Mouse (Mus musculus) liver, embryonic 14.5 days (tissue): ENCODE data around the gene Mctp1. TPM values are rescaled to one million over a fixed set of nuclear protein-coding genes. Genes with fewer than 3 reads are reported as not detected.

Source experiments
- ATAC-seq: fragments of 200-750 bp; cut with Nextera tagmentation; 2 replicates; pipeline ENCODE4 v1.8.0; 2017; ENCODE audit warnings: moderate number of reproducible peaks, mild to moderate bottlenecking, moderate library complexity; ENCODE audit not compliant: insufficient read depth
- DNase-seq, 3 experiments: peaks; one replicate each; pipeline ENCODE4 v3.0.0-alpha.2; 2012 to 2013; ENCODE audit warnings: low read depth in 3 of 3, low spot score in 3 of 3
- H3K27ac ChIP-seq: fragments of 300-500 bp; sonication (generic); 2 replicates; pipeline ENCODE4 v1.5.1; 2014; ENCODE audit warnings: moderate library complexity, mild to moderate bottlenecking, control low read depth, inconsistent platforms
- H3K27me3 ChIP-seq: fragments of 300-500 bp; sonication (generic); 2 replicates; pipeline ENCODE4 v1.6.1; 2014; ENCODE audit warnings: mild to moderate bottlenecking, low read length, moderate library complexity; ENCODE audit not compliant: control insufficient read depth, insufficient read depth
- H3K36me3 ChIP-seq: fragments of 300-500 bp; sonication (generic); replicated peaks from 2 replicates; pipeline ENCODE4 v1.6.1; 2014; ENCODE audit warnings: low read depth; ENCODE audit not compliant: control insufficient read depth, insufficient read depth
- H3K4me1 ChIP-seq, 2 experiments: fragments of 200-500 bp in 1 of 2; fragments of 300-500 bp in 1 of 2; sonication (generic) in 1 of 2; replicated peaks; 2 replicates each; pipeline ENCODE4 v1.6.1; 2012 to 2014; ENCODE audit warnings: antibody characterized with exemption in 1 of 2, inconsistent platforms in 1 of 2, low read length in 1 of 2; ENCODE audit not compliant: control insufficient read depth in 2 of 2, insufficient read depth in 2 of 2
- H3K4me2 ChIP-seq: fragments of 300-500 bp; sonication (generic); 2 replicates; pipeline ENCODE4 v1.6.1; 2014; ENCODE audit warnings: low read depth, mild to moderate bottlenecking, control low read depth, moderate library complexity
- H3K4me3 ChIP-seq, 2 experiments: fragments of 200-500 bp in 1 of 2; fragments of 300-500 bp in 1 of 2; sonication (generic) in 1 of 2; 2 replicates each; pipeline ENCODE4 v1.5.1; 2012 to 2014; ENCODE audit warnings: low read depth in 2 of 2, low read length in 2 of 2, mild to moderate bottlenecking in 2 of 2, control low read depth in 1 of 2, inconsistent platforms in 1 of 2, moderate library complexity in 1 of 2; ENCODE audit not compliant: insufficient read depth in 1 of 2
- H3K9ac ChIP-seq: fragments of 300-500 bp; sonication (generic); replicated peaks from 2 replicates; pipeline ENCODE4 v1.6.1; 2014; ENCODE audit warnings: mild to moderate bottlenecking, control low read depth, moderate library complexity
- H3K9me3 ChIP-seq: fragments of 300-500 bp; sonication (generic); 2 replicates; pipeline ENCODE4 v1.6.1; 2016; ENCODE audit warnings: low read length, mixed read lengths; ENCODE audit not compliant: control insufficient read depth
- CTCF ChIP-seq: IDR thresholded peaks from 2 replicates; pipeline ENCODE4 v1.5.1; 2016; ENCODE audit warnings: antibody characterized with exemption, low read depth, control low read depth
- EP300 ChIP-seq: IDR thresholded peaks from 2 replicates; pipeline ENCODE4 v1.6.1; 2016; ENCODE audit warnings: antibody characterized with exemption, low read depth
- WGBS: fragments of 180-500 bp; shearing (Covaris S2); extraction: QIAGEN DNeasy Blood & Tissue Kit; methylation state at CpG from one replicate; pipeline ENCODE4 v1.1.7; 2014; ENCODE audit not compliant: insufficient replicate concordance; 5-methylcytosine and 5-hydroxymethylcytosine counted together
- polyA plus RNA-seq, 2 experiments: library from polyadenylated mRNA; depleted of rRNA in 1 of 2; stranded (reverse) in 1 of 2; unstranded in 1 of 2; fragments of >200 nt; fragmentation: Nextera tagmentation in 1 of 2; extraction: Ambion mirVana in 1 of 2; gene quantifications; 2 replicates each; pipeline versions ENCODE4 v1.2.1 to v1.2.3; 2012 to 2014

The Mctp1 gene
- polyA plus RNA-seq, 2 experiments, result 0.50 to 0.99 TPM

GRCm38 (mm10) chr13:77046416-77046815 lies 662.1 kb downstream of the Mctp1 start:
- 78% methylated on average over 10 of the region's 10 CpGs for WGBS
- no peak overlapping the region for H3K27ac ChIP-seq
- H3K4me1 ChIP-seq, result no peaks in the 10 kb centered on the region
- DNase-seq (no peak), ATAC-seq (no peak)
- H3K9ac ChIP-seq, result no peak overlapping the region
- no peaks in the 10 kb centered on the region for H3K27me3 ChIP-seq
- H3K4me2 ChIP-seq, result no peak overlapping the region
- H3K4me3 ChIP-seq, result no peak overlapping the region
- peaks cover 2% of the 10 kb centered on the region; the same call in 1 of the 2 replicates for H3K36me3 ChIP-seq
- TF ChIP-seq EP300, result no peak
- TF ChIP-seq CTCF, result no peak
- H3K9me3 ChIP-seq, result no peaks in the 10 kb centered on the region

DNA sequence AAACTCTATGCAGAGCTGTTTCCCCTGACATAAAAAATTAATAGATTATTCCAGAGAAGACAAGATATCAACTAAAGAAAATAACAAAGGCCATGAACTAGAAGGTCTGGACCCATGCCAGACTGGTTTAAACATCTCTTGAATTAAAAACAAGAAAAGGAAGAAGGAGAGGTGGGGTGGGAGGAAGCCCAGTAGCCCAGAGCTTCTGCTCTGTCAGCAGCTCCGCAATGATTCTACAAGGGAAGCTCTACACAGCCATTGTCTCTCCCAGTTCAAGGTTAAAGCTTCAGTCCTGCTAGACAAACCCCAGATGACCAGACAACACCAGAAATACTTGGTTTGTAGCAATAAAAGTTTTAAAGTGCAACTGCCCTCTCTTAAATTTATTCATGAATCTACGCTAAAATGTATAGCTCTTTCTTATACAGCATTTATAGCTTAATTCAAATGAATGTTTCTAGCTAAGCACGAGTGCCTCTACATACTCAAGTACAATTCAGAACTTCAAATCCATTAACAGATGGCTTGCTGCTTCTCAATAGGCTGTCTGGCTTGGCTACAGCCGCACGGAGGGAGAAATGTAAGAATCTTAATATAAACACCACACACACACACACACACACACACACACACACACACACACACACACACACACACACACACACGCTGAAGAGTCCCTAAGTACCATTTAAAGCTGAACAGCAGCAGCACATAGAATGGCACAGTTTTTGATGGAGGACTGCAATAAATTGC lies 663.0 kb downstream of the Mctp1 start:
- Histone ChIP-seq H3K9me3 (no peaks in the 10 kb centered on the region), H3K36me3 (peaks cover 2% of the 10 kb centered on the region; the same call in 1 of the 2 replicates)
- 81% methylated on average over 6 of the region's 6 CpGs for WGBS

GRCm38 (mm10) chr13:77048461-77048860 lies 664.1 kb downstream of the Mctp1 start:
- Histone ChIP-seq H3K4me3 (no peak overlapping the region), H3K4me2 (no peak overlapping the region), H3K4me1 (no peaks in the 10 kb centered on the region), H3K27me3 (no peaks in the 10 kb centered on the region), H3K9me3 (no peaks in the 10 kb centered on the region), H3K9ac (no peak overlapping the region), H3K27ac (no peak overlapping the region), H3K36me3 (peaks cover 2% of the 10 kb centered on the region; the same call in 1 of the 2 replicates)
- DNase-seq (no peak), ATAC-seq (no peak)
- TF ChIP-seq CTCF (no peak), EP300 (no peak)
- WGBS, result 82% methylated on average over 1 of the region's 1 CpGs

More for the DNA sequence above, 663.0 kb downstream of the Mctp1 start:
- Histone ChIP-seq H3K4me2 (no peak overlapping the region), H3K27me3 (no peaks in the 10 kb centered on the region), H3K4me3 (no peak overlapping the region), H3K4me1 (no peaks in the 10 kb centered on the region), H3K9ac (no peak overlapping the region), H3K27ac (no peak overlapping the region)
- DNase-seq (no peak), ATAC-seq (no peak)
- no peak for TF ChIP-seq CTCF
- no peak for TF ChIP-seq EP300

GRCm38 (mm10) chr13:77049736-77050135 lies 665.4 kb downstream of the Mctp1 start:
- Histone ChIP-seq H3K27me3 (no peaks in the 10 kb centered on the region), H3K4me3 (no peak overlapping the region), H3K9ac (no peak overlapping the region), H3K36me3 (peaks cover 2% of the 10 kb centered on the region; the same call in 1 of the 2 replicates), H3K9me3 (no peaks in the 10 kb centered on the region), H3K4me1 (no peaks in the 10 kb centered on the region), H3K4me2 (no peak overlapping the region), H3K27ac (no peak overlapping the region)
- 69% methylated on average over 3 of the region's 3 CpGs for WGBS
- ATAC-seq, result no peak
- TF ChIP-seq EP300 (no peak), CTCF (no peak)
- no peak for DNase-seq

- WGBS, result 77% methylated on average over 1 of the region's 1 CpGs
- Histone ChIP-seq H3K27ac (no peak overlapping the region), H3K9me3 (no peaks in the 10 kb centered on the region), H3K4me2 (no peak overlapping the region), H3K36me3 (no peaks in the 10 kb centered on the region; the same call in 1 of the 2 replicates), H3K4me3 (no peak overlapping the region), H3K27me3 (no peaks in the 10 kb centered on the region), H3K4me1 (no peaks in the 10 kb centered on the region), H3K9ac (no peak overlapping the region)
- DNase-seq (no peak), ATAC-seq (no peak)
- TF ChIP-seq EP300 (no peak), CTCF (no peak)
Observed at GRCm38 (mm10) chr13:77063221-77063620, 678.9 kb downstream of the Mctp1 start.
